8 mouse cellular contexts compared by ENCODE assay signal in genomic region chr9:40414498-40414903, GRCm38 (mm10).
DNase-seq lines count a peak whose midpoint lies in the region; ATAC-seq and TF ChIP-seq lines count a peak whose summit lies in the region.

No protein-coding gene starts in this region.

- H3K9me3 ChIP-seq in embryonic facial prominence, embryonic 11.5 days (replicated peaks; ENCODE audit: control insufficient read depth, low read length), result no peaks in the 10 kb centered on the region
- H3K9me3 ChIP-seq in limb, embryonic 13.5 days, result no peaks in the 10 kb centered on the region
- H3K9me3 ChIP-seq in midbrain, embryonic 13.5 days, result no peaks in the 10 kb centered on the region

- H3K27ac ChIP-seq in embryonic facial prominence, embryonic 11.5 days (replicated peaks; ENCODE audit: low read depth, low read length), result no peak overlapping the region
- peak overlapping the region; percentile 61; the same call in 1 of the 2 replicates for H3K27ac ChIP-seq in limb, embryonic 13.5 days
- H3K27ac ChIP-seq in midbrain, embryonic 13.5 days, result no peak overlapping the region
- H3K27ac ChIP-seq in small intestine, adult 2 months (ENCODE audit: insufficient read depth, low read depth, low read length), result peak overlapping the region; percentile 32

- peak; percentile 79 for DNase-seq in layer of hippocampus, adult 11-12 months (ENCODE audit: low spot score)
- DNase-seq in layer of hippocampus, adult 9-10 months (ENCODE audit: low spot score), result no peak
- DNase-seq in embryonic facial prominence, embryonic 11.5 days (ENCODE audit: low spot score), result peak; percentile 81
- peak; percentile 98 for DNase-seq in heart, adult 11 months
- DNase-seq in kidney, adult 11 months, result peak; percentile 69

- peak; percentile 64; the same call in 1 of the 2 replicates for ATAC-seq in embryonic facial prominence, embryonic 11.5 days (replicated peaks; ENCODE audit: insufficient number of reproducible peaks, low FRiP score, low TSS enrichment, low read depth)
- ATAC-seq in limb, embryonic 13.5 days (ENCODE audit: low FRiP score, low read depth), result peak; percentile 45; the same call in 1 of the 2 replicates
- ATAC-seq in midbrain, embryonic 13.5 days, result peak; percentile 79

- H3K36me3 ChIP-seq in embryonic facial prominence, embryonic 11.5 days (replicated peaks; ENCODE audit: control insufficient read depth, insufficient read depth, low read depth, low read length), result no peaks in the 10 kb centered on the region
- no peaks in the 10 kb centered on the region for H3K36me3 ChIP-seq in limb, embryonic 13.5 days
- H3K36me3 ChIP-seq in midbrain, embryonic 13.5 days, result no peaks in the 10 kb centered on the region
- H3K36me3 ChIP-seq in small intestine, adult 2 months (ENCODE audit: control insufficient read depth, insufficient read depth, low read length), result no peaks in the 10 kb centered on the region

- peak; percentile 64; the same call in 1 of the 2 replicates for TF ChIP-seq POLR2A in small intestine, adult 2 months (IDR thresholded peaks at IDR 0.05; ENCODE audit: low read depth, low read length)

- no peaks in the 10 kb centered on the region for H3K27me3 ChIP-seq in embryonic facial prominence, embryonic 11.5 days (ENCODE audit: control insufficient read depth, insufficient read depth, low read length)
- no peaks in the 10 kb centered on the region for H3K27me3 ChIP-seq in limb, embryonic 13.5 days
- H3K27me3 ChIP-seq in midbrain, embryonic 13.5 days, result no peaks in the 10 kb centered on the region
- no peaks in the 10 kb centered on the region for H3K27me3 ChIP-seq in small intestine, adult 2 months (ENCODE audit: control insufficient read depth, insufficient read depth, low read length)

- TF ChIP-seq CTCF in small intestine, adult 2 months (IDR thresholded peaks at IDR 0.05; ENCODE audit: extremely low read depth, insufficient read length, insufficient replicate concordance, low read depth, low read length), result no peak

- H3K9ac ChIP-seq in embryonic facial prominence, embryonic 11.5 days (replicated peaks; ENCODE audit: low read length), result peak overlapping the region; percentile 52
- H3K9ac ChIP-seq in limb, embryonic 13.5 days, result peak overlapping the region; percentile 76
- H3K9ac ChIP-seq in midbrain, embryonic 13.5 days (replicated peaks), result peak overlapping the region; percentile 67

- H3K4me1 ChIP-seq in embryonic facial prominence, embryonic 11.5 days (ENCODE audit: control insufficient read depth, insufficient read depth, low read length), result no peaks in the 10 kb centered on the region
- no peaks in the 10 kb centered on the region for H3K4me1 ChIP-seq in limb, embryonic 13.5 days
- H3K4me1 ChIP-seq in midbrain, embryonic 13.5 days (replicated peaks), result peaks cover 4% of the 10 kb centered on the region; the same call in 1 of the 2 replicates
- H3K4me1 ChIP-seq in small intestine, adult 2 months (ENCODE audit: control insufficient read depth, insufficient read depth, insufficient read length, low read length), result no peaks in the 10 kb centered on the region

- WGBS in embryonic facial prominence, embryonic 11.5 days, result under 1% methylated on average over 15 of the region's 15 CpGs
- WGBS in limb, embryonic 13.5 days, result 2% methylated on average over 15 of the region's 15 CpGs
- WGBS in midbrain, embryonic 13.5 days, result 0% methylated on average over 15 of the region's 15 CpGs
- 4% methylated on average over 15 of the region's 15 CpGs for WGBS in small intestine, adult 2 months

- H3K4me2 ChIP-seq in embryonic facial prominence, embryonic 11.5 days (ENCODE audit: low read depth, low read length), result peak overlapping the region; percentile 64
- H3K4me2 ChIP-seq in limb, embryonic 13.5 days (replicated peaks), result peak overlapping the region; percentile 91
- peak overlapping the region; percentile 86 for H3K4me2 ChIP-seq in midbrain, embryonic 13.5 days (replicated peaks)

- H3K4me3 ChIP-seq in embryonic facial prominence, embryonic 11.5 days (ENCODE audit: low read depth, low read length), result peak overlapping the region; percentile 45
- peak overlapping the region; percentile 58 for H3K4me3 ChIP-seq in limb, embryonic 13.5 days
- H3K4me3 ChIP-seq in midbrain, embryonic 13.5 days (replicated peaks), result peak overlapping the region; percentile 57
- peak overlapping the region; percentile 75 for H3K4me3 ChIP-seq in small intestine, adult 2 months (ENCODE audit: low read depth, low read length)

Comparison
In these comparisons a context has a peak if more than half of its experiments do, and no peak if none do; other contexts are left out.
1. H3K27ac ChIP-seq: peak in limb, embryonic 13.5 days (single experiment) and small intestine, adult 2 months (single experiment); none in embryonic facial prominence, embryonic 11.5 days (single experiment) and midbrain, embryonic 13.5 days (single experiment).
2. Peak in every context shown above with its lines, with median percentiles within 50 percentile points of each other: ATAC-seq, H3K4me2 ChIP-seq, H3K4me3 ChIP-seq and H3K9ac ChIP-seq.